Mouse (Mus musculus): ENCODE results near the gene Dlst.
"Not testable (repeated sequence)": the region's sequence is repeated elsewhere in the genome, so short reads cannot be mapped to it uniquely, and the experiment has no call there.

Gene Dlst

GRCm38 (mm10) chr12:85113917-85114316 lies 3.3 kb downstream of the Dlst start:
- no peak for DNase-seq (ENCODE audit: low spot score)

GRCm38 (mm10) chr12:85115678-85116077 lies 5.0 kb downstream of the Dlst start:
- no peak for DNase-seq (ENCODE audit: low spot score)

- DNase-seq (ENCODE audit: low spot score) = no peak
Observed at GRCm38 (mm10) chr12:85121806-85122459, 11.3 kb downstream of the Dlst start.

- no peak for DNase-seq (ENCODE audit: low spot score)
Observed at GRCm38 (mm10) chr12:85123108-85123530, 12.5 kb downstream of the Dlst start.

GRCm38 (mm10) chr12:85123645-85124044 lies 13.0 kb downstream of the Dlst start:
- DNase-seq (ENCODE audit: low spot score) = no peak

- DNase-seq (ENCODE audit: low spot score) = no peak
Observed at GRCm38 (mm10) chr12:85124751-85125150, 14.1 kb downstream of the Dlst start.

- no peak for DNase-seq (ENCODE audit: low spot score)
Observed at GRCm38 (mm10) chr12:85126986-85127603, 16.5 kb downstream of the Dlst start.

GRCm38 (mm10) chr12:85129426-85129978 lies 18.9 kb downstream of the Dlst start:
- DNase-seq (ENCODE audit: low spot score) = no peak

GRCm38 (mm10) chr12:85131361-85131760 lies 20.7 kb downstream of the Dlst start:
- DNase-seq (ENCODE audit: low spot score) = peak; percentile 23

GRCm38 (mm10) chr12:85134043-85134794 lies 23.6 kb downstream of the Dlst start:
- DNase-seq (ENCODE audit: low spot score) = no peak

- DNase-seq (ENCODE audit: low spot score) = peak; percentile 46
Observed at GRCm38 (mm10) chr12:85135513-85136470, 25.2 kb downstream of the Dlst start.

- DNase-seq (ENCODE audit: low spot score) = peak; percentile 38
Observed at GRCm38 (mm10) chr12:85136627-85137026, 26.0 kb downstream of the Dlst start.

- no peak for DNase-seq (ENCODE audit: low spot score)
Observed at GRCm38 (mm10) chr12:85140036-85140701, 29.5 kb downstream of the Dlst start.

- DNase-seq (ENCODE audit: low spot score) = no peak
Observed at GRCm38 (mm10) chr12:85141096-85141495, 30.5 kb downstream of the Dlst start.

- DNase-seq (ENCODE audit: low spot score) = peak; percentile 93
Observed at GRCm38 (mm10) chr12:85142803-85143202, 32.2 kb downstream of the Dlst start.

GRCm38 (mm10) chr12:85144276-85144675 lies 33.6 kb downstream of the Dlst start:
- not testable (repeated sequence) for DNase-seq (ENCODE audit: low spot score)

GRCm38 (mm10) chr12:85144821-85145220 lies 34.2 kb downstream of the Dlst start:
- DNase-seq (ENCODE audit: low spot score) = no peak

- DNase-seq (ENCODE audit: low spot score) = no peak
Observed at GRCm38 (mm10) chr12:85145630-85146029, 35.0 kb downstream of the Dlst start.

- DNase-seq (ENCODE audit: low spot score) = no peak
Observed at GRCm38 (mm10) chr12:85146355-85146754, 35.7 kb downstream of the Dlst start.

- no peak for DNase-seq (ENCODE audit: low spot score)
Observed at GRCm38 (mm10) chr12:85146881-85147280, 36.2 kb downstream of the Dlst start.
